26 mouse cellular contexts compared by ENCODE assay signal in the genomic region with DNA sequence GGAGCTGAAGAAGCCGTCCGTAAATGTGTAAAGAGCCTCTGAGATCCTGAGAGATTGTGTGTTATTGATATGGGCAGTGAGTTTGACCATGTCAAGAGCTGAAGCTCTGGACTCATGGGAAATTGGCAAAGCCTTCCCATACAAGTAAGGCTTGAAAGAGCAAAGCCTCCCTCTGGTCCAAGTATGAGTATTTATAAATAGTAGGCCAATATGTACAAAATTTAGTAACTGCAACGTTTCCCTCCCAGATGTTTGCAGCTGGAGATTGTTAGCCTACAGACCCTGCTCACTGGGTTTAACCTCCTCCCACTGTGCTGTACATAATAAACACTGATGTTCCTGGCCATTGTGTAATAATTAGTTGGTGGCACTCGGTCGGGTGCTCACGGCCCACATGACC. TPM values are rescaled to one million over a fixed set of nuclear protein-coding genes. Genes with fewer than 3 reads are reported as not detected.
A peak's percentile ranks its signal among the peaks of the same experiment; 100 is the strongest.
DNase-seq lines count a peak whose midpoint lies in the region; ATAC-seq and TF ChIP-seq lines count a peak whose summit lies in the region.
"Had no signal": no experiment of that assay in that cellular context is flagged by ENCODE, and none has a peak within 500 bp of the region (broad histone marks: within the 10 kb centered on the region; RNA-seq: fewer than 3 reads in every experiment).

No protein-coding gene starts in this region.

- H3K27me3 ChIP-seq in intestine, embryonic 15.5 days (replicated peaks), result no peaks in the 10 kb centered on the region
- H3K27me3 ChIP-seq in lung, embryonic 15.5 days, result no peaks in the 10 kb centered on the region
- H3K27me3 ChIP-seq in stomach, embryonic 14.5 days (ENCODE audit: control insufficient read depth, insufficient read depth, low read length), result no peaks in the 10 kb centered on the region
- 0 out of 2 replicates have a peak, but pooled peaks cover 1% of the 10 kb centered on the region for H3K27me3 ChIP-seq in hindbrain, embryonic 10.5 days (ENCODE audit: insufficient read depth, poor library complexity, severe bottlenecking)
- H3K27me3 ChIP-seq in heart, adult 2 months (ENCODE audit: control insufficient read depth, insufficient read depth, low read length), result no peaks in the 10 kb centered on the region
- no peaks in the 10 kb centered on the region for H3K27me3 ChIP-seq in hindbrain, embryonic 16.5 days (replicated peaks; ENCODE audit: control insufficient read depth, insufficient read depth, low read length)
- H3K27me3 ChIP-seq: CH12.LX; embryonic facial prominence, embryonic 12.5 days; forebrain, embryonic 15.5 days; heart, embryonic 15.5 days; Patski had no signal

- H3K4me2 ChIP-seq in intestine, embryonic 15.5 days (replicated peaks), result no peak overlapping the region
- H3K4me2 ChIP-seq in lung, embryonic 15.5 days, result no peak overlapping the region
- H3K4me2 ChIP-seq in stomach, embryonic 14.5 days (replicated peaks; ENCODE audit: low read depth, low read length), result no peak overlapping the region
- H3K4me2 ChIP-seq in hindbrain, embryonic 16.5 days (ENCODE audit: low read length), result no peak overlapping the region
- H3K4me2 ChIP-seq: embryonic facial prominence, embryonic 12.5 days; forebrain, embryonic 15.5 days; heart, embryonic 11.5 days; heart, embryonic 15.5 days; hindbrain, embryonic 14.5 days had no signal

- H3K4me3 ChIP-seq in intestine, embryonic 15.5 days (replicated peaks), result no peak overlapping the region
- H3K4me3 ChIP-seq in lung, embryonic 15.5 days, result no peak overlapping the region
- no peak overlapping the region for H3K4me3 ChIP-seq in stomach, embryonic 14.5 days (ENCODE audit: low read depth, low read length)
- no peak overlapping the region for H3K4me3 ChIP-seq in hindbrain, embryonic 10.5 days
- no peak overlapping the region for H3K4me3 ChIP-seq in heart, adult 2 months
- no peak overlapping the region for H3K4me3 ChIP-seq in hindbrain, embryonic 16.5 days (ENCODE audit: low read length)
- H3K4me3 ChIP-seq: embryonic facial prominence, embryonic 12.5 days; forebrain, embryonic 15.5 days; heart, embryonic 15.5 days had no signal

- whole genome bisulfite sequencing in intestine, embryonic 15.5 days, result 57% methylated on average over 6 of the region's 6 CpGs
- 41% methylated on average over 6 of the region's 6 CpGs for WGBS in lung, embryonic 15.5 days
- 69% methylated on average over 6 of the region's 6 CpGs for WGBS in stomach, embryonic 14.5 days
- WGBS in hindbrain, embryonic 10.5 days, result 84% methylated on average over 6 of the region's 6 CpGs
- WGBS in heart, adult 2 months, result 76% methylated on average over 6 of the region's 6 CpGs
- 87% methylated on average over 6 of the region's 6 CpGs for WGBS in hindbrain, embryonic 16.5 days

- TF ChIP-seq POLR2A in heart, adult 2 months (IDR thresholded peaks at IDR 0.05; ENCODE audit: insufficient read depth, low read depth, low read length), result no peak

- no peaks in the 10 kb centered on the region for H3K4me1 ChIP-seq in intestine, embryonic 15.5 days (replicated peaks)
- H3K4me1 ChIP-seq in lung, embryonic 15.5 days, result 0 out of 2 replicates have a peak, but pooled peaks cover 2% of the 10 kb centered on the region
- no peaks in the 10 kb centered on the region for H3K4me1 ChIP-seq in stomach, embryonic 14.5 days (ENCODE audit: control insufficient read depth, insufficient read depth, low read length)
- H3K4me1 ChIP-seq in hindbrain, embryonic 10.5 days (replicated peaks), result no peaks in the 10 kb centered on the region
- H3K4me1 ChIP-seq in heart, adult 2 months (ENCODE audit: control insufficient read depth, insufficient read depth, low read length), result no peaks in the 10 kb centered on the region
- H3K4me1 ChIP-seq in hindbrain, embryonic 16.5 days (ENCODE audit: control insufficient read depth, insufficient read depth, low read depth, low read length), result no peaks in the 10 kb centered on the region
- H3K4me1 ChIP-seq: embryonic facial prominence, embryonic 12.5 days; forebrain, embryonic 15.5 days; heart, embryonic 15.5 days had no signal

- intact Hi-C loops in heart, adult 2 months (cut with DNase I), result no loop called here

- ATAC-seq in intestine, embryonic 15.5 days, result 0 out of 2 replicates have a peak, but pooled peaks have one; percentile 41
- ATAC-seq in lung, embryonic 15.5 days (ENCODE audit: borderline replicate concordance, extremely low read depth, low FRiP score, low TSS enrichment), result peak; percentile 82
- peak; percentile 42; the same call in 1 of the 2 replicates for ATAC-seq in stomach, embryonic 14.5 days (ENCODE audit: insufficient number of reproducible peaks, insufficient read depth, low FRiP score, low read depth)
- no peak for ATAC-seq in hindbrain, embryonic 16.5 days
- ATAC-seq: activated CD4-positive, CD25-positive, alpha-beta regulatory T cell, adult 4 months; forebrain, embryonic 15.5 days; Patski had no signal

- H3K27ac ChIP-seq in intestine, embryonic 15.5 days, result no peak overlapping the region
- peak overlapping the region; percentile 65 for H3K27ac ChIP-seq in lung, embryonic 15.5 days
- H3K27ac ChIP-seq in stomach, embryonic 14.5 days (ENCODE audit: low read length), result peak overlapping the region; percentile 39; the same call in 1 of the 2 replicates
- H3K27ac ChIP-seq in hindbrain, embryonic 10.5 days, result no peak overlapping the region
- no peak overlapping the region for H3K27ac ChIP-seq in heart, adult 2 months
- no peak overlapping the region for H3K27ac ChIP-seq in hindbrain, embryonic 16.5 days (ENCODE audit: low read depth, low read length)
- H3K27ac ChIP-seq: embryonic facial prominence, embryonic 12.5 days; forebrain, embryonic 15.5 days; heart, embryonic 15.5 days; hindbrain, embryonic 14.5 days had no signal

- peak; percentile 36 for DNase-seq in lung, postnatal 14 days
- DNase-seq in hindbrain, embryonic 10.5 days (ENCODE audit: low spot score), result no peak
- no peak for DNase-seq in heart, adult 2 months
- DNase-seq in cerebellum, adult 9-10 months, result no peak
- DNase-seq: adrenal gland, adult 2 months; adrenal gland, postnatal 36 days; cerebellum, adult 8-10 months; cerebellum, postnatal 25 days; gastrocnemius, postnatal 36 days; heart, adult 11 months; heart, postnatal 14 days had no signal

- H3K9ac ChIP-seq in intestine, embryonic 15.5 days, result no peak overlapping the region
- no peak overlapping the region for H3K9ac ChIP-seq in lung, embryonic 15.5 days
- H3K9ac ChIP-seq in stomach, embryonic 14.5 days (replicated peaks; ENCODE audit: low read depth, low read length), result no peak overlapping the region
- no peak overlapping the region for H3K9ac ChIP-seq in heart, adult 2 months (ENCODE audit: low read depth, low read length)
- no peak overlapping the region for H3K9ac ChIP-seq in hindbrain, embryonic 16.5 days (ENCODE audit: low read depth, low read length)
- H3K9ac ChIP-seq: embryonic facial prominence, embryonic 12.5 days; forebrain, embryonic 15.5 days; heart, embryonic 15.5 days; hindbrain, embryonic 14.5 days had no signal

- no peak for TF ChIP-seq CTCF in heart, adult 2 months (IDR thresholded peaks at IDR 0.05)

- H3K9me3 ChIP-seq in intestine, embryonic 15.5 days, result no peaks in the 10 kb centered on the region
- H3K9me3 ChIP-seq in lung, embryonic 15.5 days, result no peaks in the 10 kb centered on the region
- no peaks in the 10 kb centered on the region for H3K9me3 ChIP-seq in stomach, embryonic 14.5 days (ENCODE audit: control insufficient read depth, low read depth, low read length)
- H3K9me3 ChIP-seq in hindbrain, embryonic 10.5 days, result no peaks in the 10 kb centered on the region
- H3K9me3 ChIP-seq in hindbrain, embryonic 16.5 days (ENCODE audit: control insufficient read depth, low read length), result no peaks in the 10 kb centered on the region
- H3K9me3 ChIP-seq: embryonic facial prominence, embryonic 12.5 days; forebrain, embryonic 15.5 days; heart, embryonic 15.5 days had no signal

- no peaks in the 10 kb centered on the region for H3K36me3 ChIP-seq in intestine, embryonic 15.5 days
- no peaks in the 10 kb centered on the region for H3K36me3 ChIP-seq in lung, embryonic 15.5 days
- no peaks in the 10 kb centered on the region for H3K36me3 ChIP-seq in stomach, embryonic 14.5 days (ENCODE audit: control insufficient read depth, insufficient read depth, low read length)
- no peaks in the 10 kb centered on the region for H3K36me3 ChIP-seq in hindbrain, embryonic 10.5 days
- no peaks in the 10 kb centered on the region for H3K36me3 ChIP-seq in heart, adult 2 months (ENCODE audit: control insufficient read depth, insufficient read depth, low read length)
- H3K36me3 ChIP-seq in hindbrain, embryonic 16.5 days (ENCODE audit: control insufficient read depth, insufficient read depth, low read length), result no peaks in the 10 kb centered on the region
- H3K36me3 ChIP-seq: embryonic facial prominence, embryonic 12.5 days; forebrain, embryonic 15.5 days; heart, embryonic 15.5 days had no signal

- H3K79me2 ChIP-seq in heart, adult 2 months (replicated peaks; ENCODE audit: control insufficient read depth, insufficient read depth, low read length), result no peaks in the 10 kb centered on the region

- TF ChIP-seq EP300 in heart, adult 2 months (IDR thresholded peaks at IDR 0.05; ENCODE audit: insufficient read depth, low read depth, low read length), result no peak

RNA-seq across cellular contexts. Expression of gene Piwil1, which starts 24.5 kb away (rescaled TPM):
- polyA plus RNA-seq in intestine, embryonic 15.5 days (2015; fragmentation: Nextera tagmentation; extraction: Ambion mirVana), result not detected in 2 replicates
- polyA plus RNA-seq in lung, embryonic 15.5 days (2015; fragmentation: Nextera tagmentation; extraction: Ambion mirVana), result not detected in 2 replicates
- not detected in 2 replicates for polyA plus RNA-seq in stomach, embryonic 14.5 days (2014; fragmentation: Nextera tagmentation; extraction: Ambion mirVana)
- polyA plus RNA-seq in hindbrain, embryonic 10.5 days (2016; fragmentation: Nextera tagmentation; extraction: Ambion mirVana), result 0.14 TPM in 1 of 2 replicates, not detected in the other
- total RNA-seq in heart, adult 2 months (2021), result not detected
- polyA plus RNA-seq in heart, adult 2 months (2012; rRNA removed), result 0.08 and 0.09 TPM in 2 replicates
- 0.47 and 0.53 TPM in 2 replicates for polyA plus RNA-seq in hindbrain, embryonic 16.5 days (2015; fragmentation: Nextera tagmentation; extraction: Ambion mirVana)
- total RNA-seq: adrenal gland, adult 2 months; adrenal gland, postnatal 36 days; CH12.LX; gastrocnemius, adult 8-10 months; gastrocnemius, postnatal 36 days; heart, postnatal 14 days; hematopoietic stem cell, adult 5-6 weeks had no signal
- polyA plus RNA-seq: forebrain, embryonic 11.5 days; heart, embryonic 11.5 days; heart, embryonic 15.5 days; Patski had no signal

Comparison
In these comparisons a context has a peak if more than half of its experiments do, and no peak if none do; other contexts are left out.
1. H3K27ac ChIP-seq: peak in lung, embryonic 15.5 days (single experiment) and stomach, embryonic 14.5 days (single experiment); none in intestine, embryonic 15.5 days (single experiment), hindbrain, embryonic 10.5 days (single experiment), heart, adult 2 months (single experiment) and hindbrain, embryonic 16.5 days (single experiment).